Mouse (Mus musculus) duodenum, adult 2 months (tissue): Measurements from ENCODE around the gene Nrp1. TPM values are rescaled to one million over a fixed set of nuclear protein-coding genes. Genes with fewer than 3 reads are reported as not detected.

Experiments used
- polyA plus RNA-seq: library from polyadenylated mRNA; depleted of rRNA; stranded (reverse); fragments of >200 nt; gene quantifications from 2 replicates; pipeline ENCODE4 v1.2.3, GENCODE M21; 2012; ENCODE audit warnings: low replicate concordance; rRNA removed

Nrp1 gene
- polyA plus RNA-seq: 3.3 and 3.4 TPM in 2 replicates

DNA sequence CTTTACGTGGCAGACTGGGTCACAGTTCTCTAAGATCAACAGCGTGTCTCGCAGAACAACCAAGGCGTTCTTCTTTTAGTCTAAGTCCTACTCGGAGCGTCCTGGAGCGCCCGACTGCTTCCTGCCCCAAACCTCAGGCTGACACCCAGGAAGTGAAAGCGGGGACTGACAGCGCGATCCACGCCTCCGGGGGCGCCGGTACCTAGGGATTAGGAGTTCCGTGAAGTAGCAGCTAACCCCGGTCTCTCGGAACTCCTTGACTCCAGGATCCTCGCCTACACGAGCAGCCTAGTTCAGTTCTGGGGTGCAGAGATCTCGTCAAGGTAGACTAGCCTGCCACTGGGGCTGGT is at the start of gene Nrp1:
TSS of gene Nrp1 (plus strand) at position 199 of the 350 bp plus-strand sequence.

